Mouse (Mus musculus) myocyte (in vitro differentiated cells): Measurements from ENCODE around the gene Gm21190. TPM values are rescaled to one million over a fixed set of nuclear protein-coding genes. Genes with fewer than 3 reads are reported as not detected.
A peak's percentile ranks its signal among the peaks of the same experiment; 100 is the strongest.
"Not testable (repeated sequence)": the region's sequence is repeated elsewhere in the genome, so short reads cannot be mapped to it uniquely, and the experiment has no call there.

Experiments
- H3K27me3 ChIP-seq: one replicate; pipeline ENCODE4 v1.6.1; 2011; ENCODE audit not compliant: control insufficient read depth, insufficient read depth, insufficient read length
- H3K36me3 ChIP-seq: one replicate; pipeline ENCODE4 v1.6.1; 2011; ENCODE audit not compliant: control insufficient read depth, insufficient read depth
- H3K4me2 ChIP-seq: one replicate; pipeline ENCODE4 v1.6.1; 2011; ENCODE audit warnings: low read depth, control low read depth
- H3K4me3 ChIP-seq: one replicate; pipeline ENCODE4 v1.5.1; 2011; ENCODE audit warnings: mild to moderate bottlenecking, control low read depth, moderate library complexity
- H3K79me2 ChIP-seq: one replicate; pipeline ENCODE4 v1.6.1; 2011; ENCODE audit not compliant: control insufficient read depth, insufficient read depth
- H3ac ChIP-seq: one replicate; pipeline ENCODE4 v1.6.1; 2011; ENCODE audit not compliant: control insufficient read depth, insufficient read length
- CEBPB ChIP-seq: IDR thresholded peaks from 2 replicates; pipeline ENCODE4 v1.6.1; 2011; ENCODE audit warnings: mild to moderate bottlenecking, moderate library complexity; ENCODE audit not compliant: poor library complexity, insufficient read depth, severe bottlenecking
- E2F4 ChIP-seq: IDR thresholded peaks from one replicate; pipeline ENCODE4 v1.6.1; 2011; ENCODE audit warnings: mild to moderate bottlenecking, control low read depth, moderate library complexity; ENCODE audit not compliant: insufficient read depth
- MAX ChIP-seq: IDR thresholded peaks from one replicate; pipeline ENCODE4 v1.6.1; 2011; ENCODE audit warnings: low read depth, mild to moderate bottlenecking, control low read depth
- MYOD1 ChIP-seq, 3 experiments: IDR thresholded peaks; one replicate each; pipeline ENCODE4 v1.6.1; 2011; ENCODE audit warnings: control low read depth in 2 of 3, low read depth in 2 of 3, mild to moderate bottlenecking in 2 of 3, moderate library complexity in 1 of 3; ENCODE audit not compliant: insufficient read length in 2 of 3, control insufficient read depth in 1 of 3
- MYOG ChIP-seq, 3 experiments: IDR thresholded peaks; one replicate each; pipeline ENCODE4 v1.6.1; 2011; ENCODE audit warnings: control low read depth in 2 of 3, low read depth in 2 of 3, mild to moderate bottlenecking in 2 of 3; ENCODE audit not compliant: insufficient read length in 2 of 3, control insufficient read depth in 1 of 3, insufficient read depth in 1 of 3
- POLR2A ChIP-seq: IDR thresholded peaks from one replicate; pipeline ENCODE4 v1.6.1; 2011; ENCODE audit warnings: low read depth, mild to moderate bottlenecking, control low read depth, moderate library complexity; ENCODE audit not compliant: insufficient read length
- POLR2AphosphoS2 ChIP-seq: IDR thresholded peaks from one replicate; pipeline ENCODE4 v1.6.1; 2011; ENCODE audit warnings: low read depth, control low read depth; ENCODE audit not compliant: insufficient read length
- REST ChIP-seq: IDR thresholded peaks from one replicate; pipeline ENCODE4 v1.6.1; 2011; ENCODE audit warnings: mild to moderate bottlenecking, control low read depth, moderate library complexity; ENCODE audit not compliant: insufficient read depth, insufficient read length
- SRF ChIP-seq: IDR thresholded peaks from one replicate; pipeline ENCODE4 v1.6.1; 2011; ENCODE audit warnings: low read depth; ENCODE audit not compliant: control insufficient read depth, insufficient read length
- TCF12 ChIP-seq: IDR thresholded peaks from one replicate; pipeline ENCODE4 v1.6.1; 2011; ENCODE audit warnings: mild to moderate bottlenecking, control low read depth; ENCODE audit not compliant: poor library complexity, insufficient read depth, severe bottlenecking
- TCF3 ChIP-seq: IDR thresholded peaks from one replicate; pipeline ENCODE4 v1.6.1; 2011; ENCODE audit warnings: low read depth, control low read depth; ENCODE audit not compliant: insufficient read length
- USF1 ChIP-seq: IDR thresholded peaks from one replicate; pipeline ENCODE4 v1.6.1; 2011; ENCODE audit warnings: low read depth, mild to moderate bottlenecking, control low read depth, moderate library complexity
- polyA plus RNA-seq: library from polyadenylated mRNA; unstranded; fragments of >200 nt; fragmentation: generic; extraction: Trizol; gene quantifications from one replicate; pipeline ENCODE4 v1.2.1, GENCODE M21; 2012; ENCODE audit warnings: missing spikeins

The Gm21190 gene
- polyA plus RNA-seq, 1 experiment = not detected

GRCm38 (mm10) chr5:15509911-15510310, 19.1 kb downstream of the Gm21190 start:
- H3K27me3 ChIP-seq, H3K4me2 ChIP-seq, H3K36me3 ChIP-seq, H3K79me2 ChIP-seq, H3K4me3 ChIP-seq, H3ac ChIP-seq: not testable (repeated sequence)

GRCm38 (mm10) chr5:15508460-15509451, 20.3 kb downstream of the Gm21190 start:
- not testable (repeated sequence) for H3K79me2 ChIP-seq, H3K4me3 ChIP-seq

GRCm38 (mm10) chr5:15507757-15508459, 21.1 kb downstream of the Gm21190 start:
- H3K27me3 ChIP-seq, H3ac ChIP-seq, H3K79me2 ChIP-seq: not testable (repeated sequence)

More at GRCm38 (mm10) chr5:15508460-15509451, 20.3 kb downstream of the Gm21190 start:
- H3K4me2 ChIP-seq, H3ac ChIP-seq, H3K27me3 ChIP-seq, H3K36me3 ChIP-seq: not testable (repeated sequence)

GRCm38 (mm10) chr5:15507309-15507619, 21.8 kb downstream of the Gm21190 start:
- H3K79me2 ChIP-seq = no peaks in the 10 kb centered on the region
- no peak overlapping the region for H3K4me3 ChIP-seq
- TF ChIP-seq POLR2AphosphoS2 (no peak), USF1 (no peak), CEBPB (no peak), TCF12 (no peak), MYOG (IDR thresholded peaks at IDR 0.05; ENCODE audit: control insufficient read depth in 1 of 3, insufficient read depth in 1 of 3, insufficient read length in 2 of 3, low read depth in 2 of 3) (no peak), MAX (no peak), MYOD1 (IDR thresholded peaks at IDR 0.05; ENCODE audit: control insufficient read depth in 1 of 3, insufficient read length in 2 of 3, low read depth in 2 of 3) (no peak), POLR2A (no peak), TCF3 (no peak), REST (no peak), SRF (no peak), E2F4 (no peak)
- no peaks in the 10 kb centered on the region for H3K27me3 ChIP-seq
- H3K4me2 ChIP-seq = no peak overlapping the region
- H3ac ChIP-seq = no peak overlapping the region
- H3K36me3 ChIP-seq = no peaks in the 10 kb centered on the region

More at GRCm38 (mm10) chr5:15507757-15508459, 21.1 kb downstream of the Gm21190 start:
- not testable (repeated sequence) for H3K4me2 ChIP-seq, H3K36me3 ChIP-seq, H3K4me3 ChIP-seq

GRCm38 (mm10) chr5:15506575-15507308, 22.3 kb downstream of the Gm21190 start:
- Histone ChIP-seq H3K4me2 (peak overlapping the region; percentile 21), H3K27me3 (no peaks in the 10 kb centered on the region), H3K4me3 (no peak overlapping the region), H3ac (no peak overlapping the region), H3K79me2 (no peaks in the 10 kb centered on the region), H3K36me3 (no peaks in the 10 kb centered on the region)
- TF ChIP-seq USF1 (no peak), REST (no peak), TCF12 (no peak), CEBPB (no peak), TCF3 (no peak), POLR2AphosphoS2 (no peak), SRF (no peak), E2F4 (no peak), POLR2A (no peak), MYOG (IDR thresholded peaks at IDR 0.05; ENCODE audit: control insufficient read depth in 1 of 3, insufficient read depth in 1 of 3, insufficient read length in 2 of 3, low read depth in 2 of 3) (no peak), MAX (no peak), MYOD1 (IDR thresholded peaks at IDR 0.05; ENCODE audit: control insufficient read depth in 1 of 3, insufficient read length in 2 of 3, low read depth in 2 of 3) (no peak)

- H3K27me3 ChIP-seq, H3ac ChIP-seq, H3K4me2 ChIP-seq, H3K36me3 ChIP-seq, H3K4me3 ChIP-seq, H3K79me2 ChIP-seq: not testable (repeated sequence)
Measured at GRCm38 (mm10) chr5:15498774-15499400, 30.1 kb downstream of the Gm21190 start.

- not testable (repeated sequence) for H3K4me2 ChIP-seq, H3K27me3 ChIP-seq, H3ac ChIP-seq, H3K36me3 ChIP-seq, H3K4me3 ChIP-seq, H3K79me2 ChIP-seq
Measured at GRCm38 (mm10) chr5:15498350-15498749, 30.7 kb downstream of the Gm21190 start.

- H3K27me3 ChIP-seq, H3K4me2 ChIP-seq, H3K36me3 ChIP-seq, H3ac ChIP-seq, H3K4me3 ChIP-seq, H3K79me2 ChIP-seq: not testable (repeated sequence)
Measured at GRCm38 (mm10) chr5:15490934-15491333, 38.1 kb downstream of the Gm21190 start.
